Mouse (Mus musculus) forelimb bud, embryonic 11.5 days (tissue): ENCODE results near the gene Pcp4l1.
"Not testable (repeated sequence)": the region's sequence is repeated elsewhere in the genome, so short reads cannot be mapped to it uniquely, and the experiment has no call there.

Experiments
- DNase-seq: peaks from one replicate; pipeline ENCODE4 v3.0.0-alpha.2; 2012; ENCODE audit warnings: low read depth, low spot score

The Pcp4l1 gene

DNA sequence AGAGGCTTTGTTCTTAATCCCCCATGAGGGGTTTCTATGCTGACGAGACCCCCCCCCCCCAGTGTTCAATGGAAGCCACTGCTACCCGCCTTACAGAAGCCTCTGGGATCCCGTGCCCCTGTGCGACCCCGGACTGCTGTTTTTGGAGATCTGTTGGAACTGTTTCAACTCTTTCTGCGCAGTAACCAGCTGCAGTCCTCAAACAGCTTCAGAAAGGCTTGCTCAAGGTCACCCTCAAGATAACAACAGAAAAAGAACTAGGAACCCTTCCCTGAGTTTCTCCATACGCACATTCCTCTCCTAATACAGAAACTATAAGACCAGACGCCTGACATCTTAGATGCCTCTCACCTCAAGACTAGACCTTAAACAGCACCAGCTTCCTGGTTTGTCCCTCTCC, 7.0 kb downstream of the Pcp4l1 start:
- no peak for DNase-seq

DNA sequence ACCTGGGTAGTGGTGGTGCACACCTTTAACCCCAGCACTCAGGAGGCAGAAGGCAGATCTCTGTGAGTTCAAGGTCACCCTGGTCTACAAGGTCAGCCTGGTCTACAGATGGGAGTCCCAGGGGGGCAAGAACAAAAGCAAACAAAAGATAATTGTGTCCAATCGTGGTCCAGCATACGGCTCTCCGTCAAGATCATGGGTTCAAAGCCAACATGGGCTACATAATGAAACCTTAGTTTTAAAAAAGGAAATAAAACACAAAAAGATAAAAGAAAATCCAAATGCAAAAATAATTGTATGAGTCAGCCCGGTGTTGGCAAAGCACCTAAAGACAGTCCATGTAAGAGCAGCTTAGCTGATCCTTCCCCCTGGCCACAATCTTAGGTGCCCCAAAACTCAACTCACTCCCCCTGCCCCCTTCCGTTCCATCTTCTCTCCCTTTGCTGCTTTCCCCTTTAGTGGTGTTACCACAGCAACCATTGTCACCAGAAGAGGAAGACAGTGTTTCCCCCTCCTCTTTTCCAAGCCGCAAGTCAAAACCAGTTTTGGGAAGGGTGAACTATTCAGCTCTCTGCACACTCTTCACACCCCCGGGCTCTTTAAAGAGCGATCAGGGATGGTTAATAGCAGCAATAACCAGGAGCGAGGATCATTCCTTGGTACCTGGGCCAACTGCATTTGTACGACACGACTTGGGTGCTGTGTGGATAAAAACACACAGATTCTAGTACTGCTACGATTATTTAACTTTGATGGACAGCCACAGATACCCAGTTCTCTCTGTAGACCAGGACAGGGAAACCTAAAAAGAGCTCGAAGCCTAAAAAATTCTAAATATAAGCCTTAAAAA, 8.0 kb downstream of the Pcp4l1 start:
- no peak for DNase-seq

DNA sequence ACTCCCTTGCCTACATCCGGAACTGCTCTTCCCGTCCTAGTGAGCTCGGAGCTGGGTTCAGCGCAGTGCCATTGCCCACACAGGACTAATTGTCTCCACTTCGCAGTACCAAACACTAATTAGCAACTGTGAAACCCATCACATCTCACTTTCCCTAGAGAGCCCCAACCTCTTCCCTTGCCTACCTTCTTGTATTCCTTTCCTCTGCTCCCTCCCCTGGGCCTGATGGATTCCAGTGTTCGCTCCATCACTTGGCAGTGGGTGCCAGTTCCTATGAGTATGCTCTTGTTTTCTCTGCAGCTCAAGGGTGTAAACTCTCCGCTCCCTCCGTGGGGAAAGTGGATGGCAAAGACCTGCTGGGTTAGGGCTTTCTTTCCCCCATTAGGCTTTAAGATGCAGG, 10.4 kb downstream of the Pcp4l1 start:
- no peak for DNase-seq

DNA sequence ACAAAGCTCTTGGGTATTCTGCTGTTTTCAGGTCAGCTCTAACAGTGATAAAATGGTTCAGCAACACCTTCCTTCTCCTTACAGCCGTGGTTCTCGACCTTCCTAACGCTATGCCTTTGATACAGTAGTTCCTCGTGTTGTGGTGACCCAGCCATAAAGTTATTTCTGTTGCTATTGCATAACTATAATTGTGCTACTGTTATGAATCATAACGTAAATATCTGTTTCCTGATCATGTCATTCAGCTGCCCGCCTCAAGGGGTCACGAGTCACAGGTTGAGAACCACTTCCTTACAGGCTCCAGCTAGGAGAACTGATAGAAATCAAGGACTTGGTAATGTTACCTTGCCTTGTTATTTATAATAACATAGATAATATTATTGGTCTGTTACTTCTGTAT, 11.8 kb downstream of the Pcp4l1 start:
- no peak for DNase-seq

DNA sequence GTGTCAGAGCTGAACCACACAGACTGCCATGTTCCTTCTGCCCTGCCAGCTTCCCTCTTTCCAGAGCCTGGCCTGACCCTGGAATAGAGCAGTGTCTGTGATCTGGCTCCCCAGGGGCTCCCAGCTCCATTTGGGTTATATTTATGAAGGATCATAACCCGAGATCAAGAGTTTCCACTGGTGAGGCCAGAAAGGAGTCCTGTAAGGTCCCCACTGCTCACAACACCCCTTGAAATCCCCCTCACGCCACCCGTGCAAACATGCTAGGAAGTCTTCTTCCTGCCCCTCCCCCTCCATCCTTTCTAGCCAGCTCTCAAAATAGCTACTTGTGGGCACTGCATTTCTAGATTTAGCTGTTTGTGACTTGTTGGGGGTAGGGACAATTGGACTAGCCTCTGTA, 12.4 kb downstream of the Pcp4l1 start:
- DNase-seq, result no peak

DNA sequence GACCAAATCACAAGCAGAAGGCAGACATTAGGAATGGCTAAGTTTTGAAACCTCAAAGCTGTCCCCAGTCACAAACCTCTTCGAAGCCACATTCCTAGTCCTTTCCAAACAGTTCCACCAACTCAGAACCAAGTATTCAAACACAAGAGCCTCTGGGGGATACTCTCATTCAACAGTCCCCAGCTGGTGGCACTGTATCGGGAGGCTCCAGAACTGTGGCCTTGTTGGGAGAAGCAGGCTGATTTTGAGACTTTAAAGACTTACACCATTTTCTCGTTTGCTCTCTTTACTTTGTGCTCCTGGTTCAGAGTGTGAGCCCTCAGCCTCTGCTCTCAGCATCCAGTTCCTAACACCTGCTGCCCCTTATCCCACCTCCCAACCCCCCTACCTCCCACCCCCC, 13.0 kb downstream of the Pcp4l1 start:
- DNase-seq, result no peak

DNA sequence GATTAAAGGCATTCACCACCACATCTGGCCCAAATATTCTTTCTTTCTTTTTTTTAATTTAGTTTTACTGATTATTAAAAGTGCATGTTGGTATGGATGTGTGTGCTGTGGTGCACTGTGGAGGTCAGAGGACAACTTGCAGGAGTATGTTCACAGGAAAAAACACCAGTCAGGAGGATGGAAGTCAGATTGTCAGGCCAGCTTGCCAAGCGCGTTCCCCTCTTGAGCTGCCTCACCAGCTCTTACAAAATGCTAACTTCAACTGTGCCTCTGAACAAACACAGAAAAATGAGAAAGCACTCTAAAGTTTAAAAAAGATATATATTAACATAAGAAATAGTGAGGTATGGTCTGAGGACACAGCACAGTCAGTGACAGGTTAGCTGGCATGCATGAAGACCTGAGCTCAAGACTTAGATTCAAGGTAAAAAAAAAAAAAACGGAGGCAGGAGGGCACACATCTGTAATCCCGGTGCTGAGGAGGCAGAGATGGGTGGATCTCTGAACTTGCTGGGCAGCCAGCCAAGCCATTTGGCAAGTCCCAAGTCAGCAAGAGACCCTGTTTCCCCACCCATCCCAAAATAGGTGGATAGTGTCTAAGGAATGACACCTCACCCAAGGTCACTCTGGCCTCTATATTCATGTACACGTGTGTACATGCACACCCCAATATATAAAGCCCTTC, 16.4 kb downstream of the Pcp4l1 start:
- DNase-seq, result no peak

DNA sequence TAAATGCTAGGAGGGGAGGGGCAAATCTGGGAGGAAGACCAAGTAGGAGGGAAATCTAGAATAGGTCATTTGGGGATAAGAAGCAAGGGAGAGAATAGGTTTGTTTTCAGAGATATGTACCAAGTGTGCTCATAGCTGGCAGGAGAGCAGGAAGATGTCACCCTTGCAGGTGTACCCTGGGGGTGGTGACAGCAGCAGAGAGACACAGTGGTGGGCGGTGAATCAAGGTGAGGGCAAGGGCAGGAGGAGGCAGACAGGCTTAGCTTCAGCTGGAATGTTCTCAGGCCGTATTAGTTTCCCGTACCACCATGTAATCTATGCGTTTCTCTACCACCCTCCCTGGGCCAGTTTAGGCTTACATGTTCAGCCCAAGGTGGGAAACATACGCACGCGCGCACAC, 23.3 kb downstream of the Pcp4l1 start:
- DNase-seq, result no peak

DNA sequence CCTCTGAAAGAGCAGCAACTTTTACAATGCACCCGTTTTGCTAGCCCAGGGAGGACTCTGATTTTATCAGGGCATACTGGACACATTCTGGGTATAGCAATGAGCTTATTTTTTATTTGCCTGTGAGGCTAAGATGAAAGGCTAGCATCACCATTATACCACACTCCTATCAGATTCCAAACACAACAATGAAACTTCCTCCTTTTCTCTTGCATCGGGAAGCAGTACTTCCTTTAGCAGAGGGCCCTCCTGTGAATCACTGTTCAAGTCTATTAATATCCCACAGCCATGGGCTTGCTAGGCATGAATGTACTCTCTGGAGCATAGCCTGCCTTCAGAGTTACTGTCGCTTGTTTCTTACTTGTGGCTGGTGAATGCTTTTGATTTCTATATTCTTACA, 24.9 kb downstream of the Pcp4l1 start:
- no peak for DNase-seq

DNA sequence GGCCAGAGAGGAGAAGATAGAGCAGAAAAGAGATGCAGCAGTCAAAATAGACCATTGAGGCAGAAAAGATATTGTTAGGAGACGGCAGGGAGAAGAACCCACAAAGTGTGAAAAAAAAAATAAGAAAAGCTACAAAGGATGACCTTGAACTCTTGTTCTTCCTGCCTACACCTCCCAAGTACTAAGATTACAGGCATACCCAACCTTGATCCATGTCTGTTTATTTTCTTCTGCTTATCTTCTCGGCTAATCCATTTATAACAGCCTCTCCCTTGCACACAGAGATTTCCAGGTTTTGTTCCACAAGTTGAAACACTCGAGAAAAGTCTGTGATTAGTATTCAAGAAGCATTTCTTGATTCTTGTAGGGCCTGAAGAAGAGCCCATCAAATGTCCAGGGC, 26.2 kb downstream of the Pcp4l1 start:
- DNase-seq, result no peak

DNA sequence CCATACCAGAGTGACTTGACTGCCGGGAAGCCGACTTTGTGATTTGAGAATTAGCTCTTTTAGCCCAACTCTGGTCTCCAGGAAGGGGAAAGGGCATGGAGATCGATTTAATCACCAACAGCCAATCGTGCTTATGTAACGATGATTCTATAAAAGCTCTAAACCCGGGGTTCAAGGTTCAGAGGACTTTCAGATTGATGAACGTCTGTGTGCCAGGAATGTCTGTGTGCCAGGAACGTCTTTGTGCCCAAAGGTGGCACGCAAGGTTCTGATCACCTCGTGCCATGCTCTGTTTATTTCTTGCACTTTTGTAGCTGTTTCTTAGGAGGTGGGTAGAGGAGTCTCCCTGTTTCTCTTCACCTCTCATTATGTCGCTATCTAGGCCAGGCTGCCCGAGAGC, 27.2 kb downstream of the Pcp4l1 start:
- no peak for DNase-seq

DNA sequence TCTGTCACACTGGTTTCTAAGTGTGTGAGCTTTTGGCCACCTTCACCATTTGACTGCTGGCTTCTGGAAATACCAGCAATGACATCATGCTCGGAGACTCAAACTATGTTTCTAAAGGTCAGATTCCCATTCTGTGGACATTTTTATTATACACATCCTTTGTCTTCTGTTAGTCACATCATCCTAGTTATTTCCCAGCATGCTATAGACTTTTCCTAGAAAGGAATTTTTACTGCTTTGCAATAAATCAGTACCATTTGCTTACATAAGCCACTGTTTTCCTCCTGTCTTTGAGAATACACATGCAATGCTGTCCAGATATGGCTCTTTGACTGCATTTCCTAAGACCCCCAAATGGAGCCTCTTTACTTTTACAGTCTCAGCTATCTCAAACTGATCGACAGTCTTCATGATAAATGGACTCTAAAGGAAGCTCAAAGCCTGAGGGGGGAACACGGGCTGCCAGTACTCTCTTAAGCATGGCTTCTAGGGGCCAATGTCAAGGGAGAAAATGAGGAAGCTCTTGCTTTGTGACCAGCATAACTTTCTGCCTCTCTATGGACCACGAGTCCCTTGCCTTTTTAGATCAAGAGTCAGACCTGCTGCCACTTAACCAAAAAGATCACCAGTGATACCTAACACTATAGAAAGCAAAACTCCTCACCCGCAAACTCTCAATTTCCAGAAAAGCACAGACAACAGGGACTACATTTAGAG, 30.3 kb downstream of the Pcp4l1 start:
- no peak for DNase-seq

DNA sequence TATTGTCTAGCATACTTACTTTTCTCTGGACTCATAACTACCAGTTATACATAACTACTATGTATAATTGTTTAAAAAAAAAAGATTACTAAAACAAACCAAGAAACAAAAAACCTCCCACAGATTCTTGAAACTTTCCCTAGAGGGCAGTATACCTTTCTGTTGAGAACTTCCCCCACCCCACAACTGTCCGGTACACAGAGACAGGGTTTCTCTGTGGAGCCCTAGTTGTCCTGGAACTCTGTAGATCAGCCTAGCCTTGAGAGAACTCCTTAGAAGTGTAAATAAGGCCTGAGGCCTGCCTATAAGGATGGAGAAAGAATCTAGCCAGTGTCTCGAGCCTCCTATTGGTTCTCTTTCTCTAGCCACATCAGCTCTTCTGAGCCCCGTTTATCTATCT, 31.8 kb downstream of the Pcp4l1 start:
- DNase-seq, result no peak

DNA sequence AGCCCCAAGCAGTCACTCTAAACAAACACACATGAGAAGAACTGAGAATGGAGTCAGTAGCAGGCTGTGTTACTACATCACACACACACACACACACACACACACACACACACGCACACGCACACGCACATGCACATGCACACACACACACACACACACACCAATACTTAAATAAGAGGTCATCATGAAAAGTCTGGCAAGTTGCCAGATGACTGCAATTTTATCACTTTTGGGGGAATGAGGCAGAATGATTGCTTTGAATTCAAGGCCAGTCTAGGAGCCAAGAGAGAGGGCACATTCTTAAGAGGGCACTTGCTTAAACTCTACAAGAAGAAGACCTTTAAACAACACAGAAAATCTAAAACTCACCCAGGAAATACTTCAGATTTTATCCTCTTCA, 33.5 kb downstream of the Pcp4l1 start:
- no peak for DNase-seq

DNA sequence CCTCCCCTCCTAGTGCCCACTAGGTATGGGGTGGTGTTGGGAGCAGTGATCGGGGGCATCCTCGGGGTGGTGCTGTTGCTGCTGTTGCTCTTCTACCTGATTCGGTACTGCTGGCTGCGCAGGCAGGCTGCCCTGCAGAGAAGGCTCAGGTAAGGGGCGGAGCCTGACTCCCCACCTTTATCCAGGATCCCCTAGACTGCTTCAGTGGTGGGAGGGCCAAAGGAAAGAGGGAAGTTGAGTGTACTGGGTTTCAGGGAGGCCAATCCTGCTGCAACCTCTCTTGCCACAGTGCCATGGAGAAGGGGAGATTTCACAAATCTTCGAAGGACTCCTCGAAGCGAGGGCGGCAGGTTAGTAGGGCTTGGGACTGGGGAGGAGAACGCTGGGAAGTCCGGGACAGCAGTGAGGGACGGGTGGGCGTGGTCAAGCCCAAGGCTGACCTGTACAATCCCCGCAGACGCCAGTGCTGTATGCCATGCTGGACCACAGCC, 36.5 kb downstream of the Pcp4l1 start:
- no peak for DNase-seq

DNA sequence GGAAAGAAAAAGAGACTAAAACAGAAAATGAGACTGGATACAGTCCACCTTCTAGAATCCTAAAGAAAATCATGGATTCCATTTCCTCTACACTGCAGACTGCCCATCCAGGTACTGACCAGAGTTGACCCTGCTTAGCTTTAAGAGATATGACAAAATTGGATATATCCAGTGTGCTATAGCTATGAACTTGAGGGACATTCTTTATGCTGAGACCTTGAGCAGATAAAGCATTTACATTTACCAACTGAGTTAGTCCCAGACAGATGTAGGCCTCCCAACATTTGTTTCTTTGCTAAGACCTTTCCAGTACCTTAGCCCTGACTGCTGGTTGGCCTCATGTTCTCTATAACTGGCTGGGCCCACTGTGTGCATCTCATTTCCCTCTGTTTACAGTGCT, 38.1 kb downstream of the Pcp4l1 start:
- no peak for DNase-seq

DNA sequence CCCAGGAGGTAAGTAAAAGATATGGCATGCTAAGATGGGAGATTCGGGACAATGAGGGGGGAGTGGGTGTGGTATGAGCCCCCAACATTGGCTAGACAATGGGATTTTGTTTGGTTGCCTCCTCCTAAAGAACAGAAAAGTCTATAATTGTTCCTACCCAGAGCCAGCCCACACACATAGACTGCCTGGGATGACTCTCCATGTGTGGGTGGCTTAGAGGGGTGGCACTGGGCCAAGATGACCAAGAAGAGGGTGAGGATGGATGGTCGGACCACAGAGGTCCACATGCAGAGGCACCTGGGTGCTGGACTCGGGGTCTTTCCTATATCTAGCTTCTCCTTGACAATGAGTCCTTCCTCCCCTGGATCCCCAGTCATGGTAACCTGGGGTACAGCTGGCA, 39.4 kb downstream of the Pcp4l1 start:
- no peak for DNase-seq

DNA sequence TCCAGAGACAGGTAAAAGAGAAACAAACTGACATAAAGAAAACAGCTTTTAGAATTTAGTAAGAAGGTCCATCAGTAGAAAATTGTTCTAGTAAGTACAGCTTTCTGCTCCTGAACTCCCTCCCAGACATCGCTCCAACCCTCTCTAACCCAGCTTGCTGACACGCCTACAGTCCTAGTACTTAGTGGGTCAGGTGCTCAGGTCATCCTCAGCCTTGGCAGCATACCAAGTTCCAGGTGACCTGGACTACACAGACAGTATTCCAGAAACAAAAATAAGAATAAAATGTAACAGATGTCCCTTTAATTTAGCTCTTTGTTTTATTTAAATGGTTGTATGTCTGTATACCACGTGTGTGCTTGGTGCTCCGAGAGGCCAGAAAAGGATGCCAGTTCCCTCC, 44.1 kb downstream of the Pcp4l1 start:
- DNase-seq, result no peak

DNA sequence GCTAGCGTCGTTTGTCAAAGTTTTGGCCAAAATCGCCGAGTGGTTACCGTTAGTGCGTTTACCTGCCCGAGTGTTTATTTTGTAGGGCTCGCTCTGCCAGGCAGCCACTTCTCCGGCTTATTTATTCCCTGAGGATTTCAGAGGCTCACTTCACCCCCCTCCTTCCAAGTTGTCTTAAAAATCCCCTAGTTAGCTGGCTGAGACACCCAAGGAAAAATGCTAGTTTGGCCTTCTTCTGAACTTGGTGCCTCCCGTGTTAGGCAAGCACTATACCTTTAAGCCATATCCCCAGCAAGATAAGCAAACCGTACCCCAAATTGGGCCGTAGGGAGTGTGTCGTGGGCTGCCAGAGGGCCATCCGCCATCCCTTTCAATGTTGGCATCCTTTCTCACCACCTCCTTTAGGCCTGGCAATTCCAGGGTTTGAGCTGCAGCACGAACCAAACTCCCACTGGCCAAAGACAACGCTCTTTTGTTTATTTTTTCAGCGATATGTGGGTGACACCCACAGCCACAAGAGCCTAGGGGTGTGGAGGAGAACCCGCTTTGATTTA, 45.2 kb downstream of the Pcp4l1 start:
- DNase-seq, result no peak

DNA sequence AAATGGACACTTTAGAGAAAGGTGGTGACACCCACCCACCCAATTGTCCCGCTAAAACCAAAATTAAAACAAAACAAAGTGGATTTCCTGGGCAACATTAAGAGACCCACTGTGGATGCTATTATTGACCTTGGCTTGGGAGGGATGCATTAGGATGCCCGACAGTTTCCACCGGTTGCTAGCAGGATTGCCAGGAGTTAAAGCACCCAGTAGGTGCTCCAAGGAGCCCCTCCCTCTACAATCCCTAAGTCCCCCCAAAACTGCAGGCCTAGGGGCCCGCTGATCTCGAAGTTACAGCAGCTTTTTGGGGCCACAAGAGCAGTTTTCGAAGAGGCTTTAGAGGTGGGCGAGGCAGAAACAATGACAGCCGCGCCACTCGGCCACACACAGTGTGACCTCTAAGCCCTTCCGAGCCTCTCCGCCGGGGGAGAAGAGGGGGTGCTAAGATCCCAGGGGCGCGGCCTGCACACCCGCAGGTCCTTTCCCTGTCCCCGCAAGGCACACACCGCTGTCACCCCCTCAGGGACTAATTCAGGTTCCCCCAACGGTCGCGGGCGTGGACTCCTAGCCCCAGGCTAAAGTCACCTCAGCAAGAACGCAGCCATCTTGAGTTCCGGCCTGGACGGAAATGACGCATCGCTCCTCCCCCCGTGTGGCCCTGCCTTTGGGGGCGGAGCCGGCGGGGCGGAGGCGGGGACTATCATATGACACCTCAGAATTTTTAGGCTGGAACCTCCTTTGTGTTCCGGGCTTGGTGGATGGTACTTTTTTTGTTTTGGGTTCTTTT, 45.9 kb downstream of the Pcp4l1 start, which contains the start of the genes Sdhc and Mpz:
Sdhc (minus strand) TSS at position 630 of the 787 bp plus-strand sequence.
Mpz (plus strand) TSS at position 738 of the 787 bp plus-strand sequence.
- DNase-seq, result peak; percentile 93

DNA sequence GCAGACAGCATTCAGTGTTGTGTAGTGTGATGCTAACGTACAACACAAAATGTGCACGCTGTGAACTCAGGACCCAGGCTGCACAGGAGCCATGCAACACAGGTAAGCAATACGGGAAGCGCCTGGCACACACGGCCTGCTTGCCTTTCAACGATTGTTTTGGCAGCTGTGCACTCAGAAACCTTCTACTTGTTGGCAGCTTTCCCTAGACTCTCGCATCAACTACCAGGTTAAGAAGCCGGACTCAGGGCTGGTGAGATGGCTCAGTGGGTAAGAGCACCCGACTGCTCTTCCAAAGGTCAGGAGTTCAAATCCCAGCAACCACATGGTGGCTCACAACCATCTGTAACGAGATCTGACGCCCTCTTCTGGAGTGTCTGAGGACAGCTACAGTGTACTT, 53.1 kb downstream of the Pcp4l1 start:
- not testable (repeated sequence) for DNase-seq
